Mouse (Mus musculus) liver, adult 2 months (tissue): Measurements from ENCODE around the gene Cacna1s. TPM values are rescaled to one million over a fixed set of nuclear protein-coding genes. Genes with fewer than 3 reads are reported as not detected.

Experiments
- DNase-seq: peaks from one replicate; pipeline ENCODE4 v3.0.0-alpha.2; 2011; ENCODE audit warnings: low read depth, low spot score; ENCODE audit errors: extremely low read depth
- H3K27ac ChIP-seq: fragments of 200-500 bp; replicated peaks from 2 replicates; pipeline ENCODE4 v1.5.1; 2012; ENCODE audit warnings: low read depth, mild to moderate bottlenecking, control low read depth, inconsistent platforms, low read length; ENCODE audit not compliant: insufficient read depth
- H3K27me3 ChIP-seq: fragments of 200-500 bp; 2 replicates; pipeline ENCODE4 v1.6.1; 2012; ENCODE audit warnings: mild to moderate bottlenecking, moderate library complexity, low read length, inconsistent platforms; ENCODE audit not compliant: control insufficient read depth, insufficient read depth
- H3K36me3 ChIP-seq: fragments of 200-500 bp; 2 replicates; pipeline ENCODE4 v1.6.1; 2012; ENCODE audit warnings: low read length, inconsistent platforms; ENCODE audit not compliant: control insufficient read depth, insufficient read depth
- H3K4me1 ChIP-seq: fragments of 200-500 bp; 2 replicates; pipeline ENCODE4 v1.6.1; 2011; ENCODE audit warnings: low read length; ENCODE audit not compliant: control insufficient read depth, insufficient read depth
- H3K4me3 ChIP-seq: fragments of 200-500 bp; 2 replicates; pipeline ENCODE4 v1.5.1; 2011; ENCODE audit warnings: low read depth, mild to moderate bottlenecking, control low read depth, low read length, moderate library complexity; ENCODE audit not compliant: insufficient read depth
- H3K79me2 ChIP-seq: fragments of 200-500 bp; 2 replicates; pipeline ENCODE4 v1.6.1; 2012; ENCODE audit warnings: inconsistent platforms, mild to moderate bottlenecking, low read length, moderate library complexity; ENCODE audit not compliant: control insufficient read depth, insufficient read depth
- H3K9ac ChIP-seq: fragments of 200-500 bp; 2 replicates; pipeline ENCODE4 v1.6.1; 2012; ENCODE audit warnings: low read depth, mild to moderate bottlenecking, control low read depth, inconsistent platforms, low read length
- CTCF ChIP-seq: fragments of 200-500 bp; IDR thresholded peaks from 2 replicates; pipeline ENCODE4 v1.5.1; 2011; ENCODE audit warnings: low read depth, low read length, control low read depth
- POLR2A ChIP-seq: fragments of 200-500 bp; IDR thresholded peaks from 2 replicates; pipeline ENCODE4 v1.6.1; 2011; ENCODE audit warnings: low read length, control low read depth; ENCODE audit not compliant: insufficient read depth; ENCODE audit errors: extremely low read depth
- WGBS: fragments of 180-500 bp; shearing (Covaris S2); methylation state at CpG from one replicate; pipeline ENCODE4 v1.1.7; 2018; 5-methylcytosine and 5-hydroxymethylcytosine counted together
- polyA plus RNA-seq: library from polyadenylated mRNA; depleted of rRNA; stranded (reverse); fragments of >200 nt; gene quantifications from 2 replicates; pipeline ENCODE4 v1.2.3, GENCODE M21; 2012
- total RNA-seq: library from RNA; depleted of rRNA; stranded (reverse); fragments of >200 nt; gene quantifications from 2 replicates; pipeline ENCODE4 v1.2.3, GENCODE M21; 2014

The Cacna1s gene
- total and polyA plus RNA-seq, 2 experiments = 0.65 TPM; not detected in 1

DNA sequence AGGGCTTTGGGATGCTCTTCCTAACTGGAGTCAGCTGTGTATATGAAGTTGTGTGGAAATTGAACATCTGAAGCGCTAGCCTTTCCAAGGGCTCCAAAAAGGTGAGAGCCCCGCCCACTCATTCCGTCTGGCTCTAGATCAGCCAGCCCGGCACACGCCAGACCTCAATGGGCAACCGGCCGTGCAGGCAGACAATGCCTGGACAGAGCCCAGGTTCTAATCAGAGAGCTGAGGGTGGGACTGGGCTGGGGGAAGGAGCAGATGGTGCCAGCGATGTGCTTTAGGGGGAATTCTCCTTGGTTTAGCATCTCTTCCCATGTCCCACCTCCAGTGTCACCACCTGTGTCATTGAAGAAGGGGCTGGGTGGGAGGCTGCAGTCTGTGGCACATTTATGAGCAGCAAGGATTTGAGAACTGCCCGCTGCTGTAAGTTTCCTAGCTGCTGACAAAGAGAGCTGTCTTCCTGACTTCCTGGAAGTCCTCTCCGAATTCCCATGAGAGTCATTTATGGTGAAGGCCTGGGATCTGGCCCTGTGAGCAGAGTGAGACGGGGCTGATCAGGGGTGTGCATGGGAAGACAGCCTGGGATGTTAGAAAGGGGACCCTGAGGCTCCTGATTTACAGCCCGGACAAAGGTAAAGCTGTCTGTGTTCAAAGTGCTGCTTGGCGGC lies 81.2 kb downstream of the Cacna1s start:
- no peak overlapping the region for H3K9ac ChIP-seq
- H3K27ac ChIP-seq = peak overlapping the region; percentile 11; the same call in 1 of the 2 replicates
- H3K36me3 ChIP-seq = no peaks in the 10 kb centered on the region
- WGBS = 70% methylated on average over 13 of the region's 13 CpGs
- H3K27me3 ChIP-seq = peaks cover 4% of the 10 kb centered on the region
- no peak for DNase-seq
- peaks cover 13% of the 10 kb centered on the region for H3K4me1 ChIP-seq
- no peak for TF ChIP-seq POLR2A
- no peak for TF ChIP-seq CTCF
- no peak overlapping the region for H3K4me3 ChIP-seq
- H3K79me2 ChIP-seq = no peaks in the 10 kb centered on the region

DNA sequence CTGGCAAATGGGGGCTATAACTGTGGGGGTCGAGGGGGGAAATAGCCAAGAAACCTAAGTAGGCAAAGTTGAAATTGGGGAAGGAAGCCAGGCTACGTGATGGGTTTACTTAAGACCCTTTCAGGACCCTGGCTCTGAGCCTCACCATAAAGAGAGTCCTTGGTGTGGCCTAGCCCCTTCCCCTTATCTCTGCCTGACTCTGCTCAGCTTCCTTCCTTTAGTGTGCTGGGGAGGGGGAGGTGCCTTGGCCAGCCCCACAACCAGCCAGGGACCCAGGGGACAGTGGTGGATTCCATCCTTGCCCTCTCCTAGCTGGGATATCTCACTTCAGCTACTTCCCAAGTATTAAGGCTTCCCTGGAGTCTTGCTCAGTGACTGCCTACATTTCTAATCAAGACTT lies 82.0 kb downstream of the Cacna1s start:
- no peak for DNase-seq
- no peak overlapping the region for H3K4me3 ChIP-seq
- no peaks in the 10 kb centered on the region for H3K36me3 ChIP-seq
- peaks cover 4% of the 10 kb centered on the region for H3K27me3 ChIP-seq
- H3K4me1 ChIP-seq = peaks cover 13% of the 10 kb centered on the region
- 63% methylated on average over 2 of the region's 2 CpGs for WGBS
- TF ChIP-seq POLR2A = no peak
- no peak for TF ChIP-seq CTCF
- no peak overlapping the region for H3K9ac ChIP-seq
- H3K27ac ChIP-seq = peak overlapping the region; percentile 43
- H3K79me2 ChIP-seq = no peaks in the 10 kb centered on the region

DNA sequence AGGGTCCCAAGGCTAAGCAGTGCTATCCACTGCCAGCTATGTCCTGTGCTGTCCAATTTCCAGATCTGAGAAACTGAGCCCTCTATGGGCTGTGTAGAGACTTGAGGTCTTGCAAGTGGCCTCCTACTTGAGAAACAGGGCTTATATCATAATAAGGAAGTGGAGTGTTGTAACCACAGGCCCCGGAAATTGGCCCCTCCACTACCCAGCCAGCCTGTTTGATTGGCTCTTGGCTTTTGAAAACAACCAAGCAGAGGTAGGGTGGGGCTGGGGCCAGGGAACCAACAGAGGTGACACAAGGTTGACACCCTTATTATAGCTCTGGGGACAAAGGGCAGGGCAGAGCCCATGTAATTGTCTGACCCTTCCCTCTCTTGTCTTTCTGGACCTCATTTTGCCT lies 82.5 kb downstream of the Cacna1s start:
- Histone ChIP-seq H3K27me3 (peaks cover 4% of the 10 kb centered on the region), H3K27ac (peak overlapping the region; percentile 43; the same call in 1 of the 2 replicates), H3K36me3 (no peaks in the 10 kb centered on the region), H3K79me2 (no peaks in the 10 kb centered on the region), H3K4me3 (no peak overlapping the region), H3K9ac (no peak overlapping the region), H3K4me1 (peaks cover 13% of the 10 kb centered on the region)
- TF ChIP-seq CTCF = no peak
- no peak for TF ChIP-seq POLR2A
- DNase-seq = peak; percentile 53
- 46% methylated on average over 1 of the region's 1 CpGs for WGBS

DNA sequence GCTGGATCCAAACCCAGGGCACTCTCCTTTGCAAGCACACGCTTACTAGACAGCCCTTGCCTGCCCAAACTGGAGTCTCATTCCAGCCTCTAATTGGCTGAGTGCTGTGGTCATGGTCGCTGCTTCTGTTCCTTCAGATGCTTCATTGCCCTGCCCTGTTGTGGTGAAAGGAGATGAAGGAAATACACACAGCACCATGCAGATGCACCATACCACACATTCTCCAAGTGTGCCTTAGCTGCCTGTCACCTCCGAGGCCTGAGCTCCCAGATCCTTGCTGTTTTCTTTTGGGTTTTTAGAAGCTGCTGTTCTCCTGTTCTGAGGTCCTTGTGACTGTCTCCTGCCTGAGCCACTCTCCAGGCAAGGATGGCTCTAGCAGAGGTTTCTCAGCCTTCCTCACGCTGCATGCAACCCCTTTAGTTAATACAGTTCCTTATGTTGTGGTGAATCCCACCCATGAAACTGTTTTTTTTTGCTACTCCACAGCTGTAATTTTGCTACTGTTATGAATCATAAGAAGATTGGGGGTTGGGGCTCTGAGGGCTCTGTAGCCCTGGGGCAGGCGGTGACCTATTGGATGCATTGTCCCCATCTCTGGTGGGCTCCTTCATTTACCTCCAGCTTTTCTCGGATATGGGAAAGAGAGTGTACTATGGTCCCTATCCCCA lies 83.4 kb downstream of the Cacna1s start:
- TF ChIP-seq POLR2A (no peak), CTCF (no peak)
- peak overlapping the region; percentile 20; the same call in 1 of the 2 replicates for H3K27ac ChIP-seq
- H3K36me3 ChIP-seq = no peaks in the 10 kb centered on the region
- DNase-seq = no peak
- H3K27me3 ChIP-seq = peaks cover 4% of the 10 kb centered on the region
- peaks cover 13% of the 10 kb centered on the region for H3K4me1 ChIP-seq
- WGBS = 91% methylated on average over 6 of the region's 6 CpGs
- no peak overlapping the region for H3K9ac ChIP-seq
- no peaks in the 10 kb centered on the region for H3K79me2 ChIP-seq
- no peak overlapping the region for H3K4me3 ChIP-seq

DNA sequence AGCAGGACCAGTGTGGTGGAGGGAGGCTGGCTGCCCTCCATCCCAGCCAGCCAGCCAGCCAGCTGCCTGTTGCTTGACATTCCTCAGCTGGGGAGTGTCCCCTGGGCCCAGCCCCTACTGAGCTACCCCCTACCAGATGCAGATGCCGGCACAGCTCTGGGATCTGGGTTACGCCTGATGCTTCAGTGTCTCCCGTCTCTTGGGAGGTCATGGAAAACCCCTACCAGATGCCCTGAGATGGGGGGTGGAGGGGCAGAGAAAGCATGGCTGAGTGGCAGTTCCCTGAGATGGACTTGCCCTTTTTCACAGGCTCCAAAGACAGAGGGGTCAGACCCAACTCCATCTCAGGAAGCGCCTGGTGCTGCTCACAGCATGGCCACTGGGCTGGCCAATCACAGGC lies 84.0 kb downstream of the Cacna1s start:
- H3K9ac ChIP-seq = no peak overlapping the region
- peak overlapping the region; percentile 12 for H3K27ac ChIP-seq
- H3K4me1 ChIP-seq = peaks cover 12% of the 10 kb centered on the region
- no peaks in the 10 kb centered on the region for H3K36me3 ChIP-seq
- no peak overlapping the region for H3K4me3 ChIP-seq
- no peak for DNase-seq
- TF ChIP-seq CTCF = no peak
- TF ChIP-seq POLR2A = no peak
- WGBS = 75% methylated on average over 4 of the region's 4 CpGs
- H3K79me2 ChIP-seq = no peaks in the 10 kb centered on the region
- peaks cover 1% of the 10 kb centered on the region for H3K27me3 ChIP-seq

DNA sequence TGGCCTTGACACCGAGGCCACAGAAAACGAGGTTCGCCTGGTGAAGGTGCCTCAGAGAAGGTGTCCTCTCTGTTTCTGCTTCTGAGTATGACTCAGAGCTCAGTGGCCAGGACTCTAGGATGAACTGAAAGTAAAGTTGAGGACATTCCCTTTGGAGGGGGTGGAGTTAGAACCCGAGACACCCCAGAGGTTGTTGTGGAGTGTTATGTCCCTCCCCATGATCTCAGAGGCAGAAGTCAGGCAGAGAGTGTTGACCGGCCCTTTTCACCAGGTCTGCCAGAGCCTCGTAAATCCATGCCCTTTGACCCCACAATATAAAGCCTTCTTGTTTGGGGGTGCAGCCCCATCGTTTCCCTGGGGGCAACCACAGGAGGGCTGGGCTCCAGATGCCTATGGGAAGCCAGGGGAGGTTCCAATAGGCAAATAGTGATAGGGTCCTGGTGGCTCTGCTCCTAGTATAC lies 84.6 kb downstream of the Cacna1s start:
- Histone ChIP-seq H3K9ac (no peak overlapping the region), H3K79me2 (no peaks in the 10 kb centered on the region), H3K36me3 (no peaks in the 10 kb centered on the region), H3K27ac (peak overlapping the region; percentile 16), H3K4me3 (no peak overlapping the region), H3K4me1 (peaks cover 10% of the 10 kb centered on the region), H3K27me3 (no peaks in the 10 kb centered on the region)
- peak; percentile 55 for DNase-seq
- 31% methylated on average over 7 of the region's 7 CpGs for WGBS
- TF ChIP-seq POLR2A (no peak), CTCF (no peak)
